ENCODE assay signal across 38 mouse cellular contexts in genomic region chr19:10771995-10772394, GRCm38 (mm10). TPM values are rescaled to one million over a fixed set of nuclear protein-coding genes. Genes with fewer than 3 reads are reported as not detected.
"Had no signal": no experiment of that assay in that cellular context is flagged by ENCODE, and none has a peak within 500 bp of the region (broad histone marks: within the 10 kb centered on the region; RNA-seq: fewer than 3 reads in every experiment).

No protein-coding gene starts in this region.

- ATAC-seq: liver, postnatal 0 days; lung, postnatal 0 days; midbrain, embryonic 13.5 days; midbrain, embryonic 15.5 days; midbrain, embryonic 16.5 days had no signal

- H3K4me1 ChIP-seq: limb, embryonic 13.5 days; limb, embryonic 15.5 days; liver, embryonic 13.5 days; liver, embryonic 15.5 days; lung, embryonic 15.5 days; megakaryocyte, embryonic 14.5 days had no signal

- H3K36me3 ChIP-seq: limb, embryonic 10.5 days; limb, embryonic 12.5 days; limb, embryonic 13.5 days; limb, embryonic 15.5 days; liver, embryonic 13.5 days; liver, embryonic 15.5 days; lung, embryonic 15.5 days; midbrain, embryonic 10.5 days; midbrain, embryonic 12.5 days; midbrain, embryonic 13.5 days; midbrain, embryonic 15.5 days; neural tube, embryonic 12.5 days had no signal

- H3K4me2 ChIP-seq: limb, embryonic 12.5 days; limb, embryonic 13.5 days; limb, embryonic 15.5 days; liver, embryonic 11.5 days; liver, embryonic 13.5 days; liver, embryonic 15.5 days; lung, embryonic 14.5 days; lung, embryonic 15.5 days; midbrain, embryonic 11.5 days; midbrain, embryonic 12.5 days; midbrain, embryonic 13.5 days; midbrain, embryonic 15.5 days; neural tube, embryonic 12.5 days had no signal

- DNase-seq: liver; liver, embryonic 13.5 days; liver, postnatal 0 days; lung, adult 18-20 months; lung, adult 2 months; lung, embryonic 14.5 days; lung, postnatal 10 days; lung, postnatal 14 days; lung, postnatal 36 days; lung, postnatal 4 days; midbrain, embryonic 14.5 days had no signal

- H3K9ac ChIP-seq: limb, embryonic 12.5 days; limb, embryonic 13.5 days; limb, embryonic 15.5 days; liver, embryonic 13.5 days; liver, embryonic 14.5 days; liver, embryonic 15.5 days; liver, postnatal 0 days; lung, embryonic 14.5 days; lung, embryonic 15.5 days; midbrain, embryonic 12.5 days; midbrain, embryonic 13.5 days; midbrain, embryonic 15.5 days; neural tube, embryonic 12.5 days had no signal

- H3K27me3 ChIP-seq: limb, embryonic 12.5 days; limb, embryonic 13.5 days; limb, embryonic 15.5 days; liver, embryonic 13.5 days; liver, embryonic 15.5 days; lung, embryonic 15.5 days; midbrain, embryonic 12.5 days; midbrain, embryonic 13.5 days; midbrain, embryonic 15.5 days; neural tube, embryonic 12.5 days had no signal

- H3K27ac ChIP-seq: limb, embryonic 10.5 days; limb, embryonic 12.5 days; limb, embryonic 13.5 days; limb, embryonic 15.5 days; liver, embryonic 13.5 days; liver, embryonic 14.5 days; liver, embryonic 15.5 days; lung, embryonic 15.5 days; macrophage; midbrain, embryonic 10.5 days; midbrain, embryonic 12.5 days; midbrain, embryonic 13.5 days; midbrain, embryonic 15.5 days; neural tube, embryonic 12.5 days had no signal

- H3K9me3 ChIP-seq: limb, embryonic 10.5 days; limb, embryonic 12.5 days; limb, embryonic 13.5 days; limb, embryonic 15.5 days; liver, embryonic 13.5 days; liver, embryonic 15.5 days; lung, embryonic 15.5 days; megakaryocyte, embryonic 14.5 days; midbrain, embryonic 10.5 days; midbrain, embryonic 12.5 days; midbrain, embryonic 13.5 days; midbrain, embryonic 15.5 days; neural tube, embryonic 12.5 days had no signal

- H3K4me3 ChIP-seq: left cerebral cortex, adult 2 months; limb, embryonic 10.5 days; limb, embryonic 12.5 days; limb, embryonic 13.5 days; limb, embryonic 15.5 days; liver, embryonic 13.5 days; liver, embryonic 15.5 days; lung, embryonic 15.5 days; megakaryocyte, embryonic 14.5 days; midbrain, embryonic 10.5 days; midbrain, embryonic 12.5 days; midbrain, embryonic 13.5 days; midbrain, embryonic 15.5 days; myocyte; neural tube, embryonic 12.5 days had no signal

RNA-seq across cellular contexts. Expression of gene Cd5, which starts 33.2 kb away (rescaled TPM):
- total RNA-seq: left cerebral cortex, postnatal 25 days; left cerebral cortex, postnatal 36 days; megakaryocyte progenitor cell, adult 5-6 weeks had no signal
- polyA plus RNA-seq: limb, embryonic 11.5 days; liver, embryonic 11.5 days; liver, embryonic 13.5 days; liver, embryonic 15.5 days; liver, embryonic 16.5 days; midbrain, embryonic 10.5 days; myocyte had no signal

RNA-seq across cellular contexts. Expression of gene Cd6, which starts 57.9 kb away (rescaled TPM):
- total RNA-seq: midbrain, postnatal 0 days had no signal
- polyA plus RNA-seq: limb, embryonic 10.5 days; limb, embryonic 12.5 days; limb, embryonic 13.5 days; limb, embryonic 15.5 days; liver, embryonic 11.5 days; liver, embryonic 14.5 days; liver, embryonic 15.5 days; lung, postnatal 0 days; midbrain, embryonic 10.5 days; midbrain, embryonic 11.5 days; midbrain, embryonic 12.5 days; midbrain, embryonic 13.5 days; midbrain, embryonic 14.5 days; midbrain, embryonic 16.5 days; myocyte; neural tube, embryonic 11.5 days; neural tube, embryonic 12.5 days had no signal
